Mouse (Mus musculus): ENCODE results near the gene Nck2.

Nck2 gene

DNA sequence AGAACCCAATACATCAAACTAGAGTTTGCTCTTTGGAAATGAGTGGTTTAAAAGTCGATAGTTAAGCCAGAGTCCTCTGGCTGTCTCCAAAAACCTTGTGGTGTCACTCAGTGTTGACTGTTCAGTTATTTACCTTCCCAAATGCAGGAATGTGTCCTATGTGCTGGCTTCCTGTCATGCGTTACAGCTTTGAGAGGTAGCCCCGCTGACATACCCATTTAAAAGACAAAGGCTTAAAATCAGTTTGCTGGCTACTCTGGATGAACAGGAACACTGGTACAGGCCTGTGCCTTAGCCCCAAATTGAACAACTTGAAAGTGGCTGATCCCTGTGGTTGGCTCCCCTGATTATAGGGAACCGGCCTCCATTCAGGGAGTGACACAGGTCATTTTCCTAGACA is 126.7 kb downstream of the Nck2 start:
- DNase-seq (ENCODE audit: low spot score in 2 of 2) = no peak

DNA sequence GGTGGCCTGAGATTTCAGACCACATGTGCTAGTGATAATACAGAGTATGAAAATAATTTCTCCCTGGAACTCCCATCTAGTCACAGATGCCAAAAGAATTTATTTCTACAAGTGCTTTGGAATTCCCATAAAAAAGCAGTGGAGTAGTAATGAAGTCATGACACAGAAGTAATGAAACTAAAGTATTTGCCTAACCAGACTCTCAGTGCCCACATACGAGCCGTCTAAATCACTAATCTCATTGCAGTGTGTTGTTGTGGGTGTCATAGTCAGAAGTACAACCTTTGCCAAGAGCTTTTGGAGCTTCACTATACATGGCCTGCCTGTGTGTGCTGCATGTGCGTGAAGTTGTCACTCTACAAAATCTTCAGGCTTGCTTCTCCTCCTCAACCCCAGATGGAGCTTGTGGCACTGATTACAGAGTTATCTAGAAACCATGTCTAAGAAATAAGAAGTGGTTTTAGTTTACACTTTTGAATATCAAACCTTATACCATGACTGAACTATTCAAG is 130.5 kb downstream of the Nck2 start:
- no peak for DNase-seq (ENCODE audit: low spot score in 2 of 2)

DNA sequence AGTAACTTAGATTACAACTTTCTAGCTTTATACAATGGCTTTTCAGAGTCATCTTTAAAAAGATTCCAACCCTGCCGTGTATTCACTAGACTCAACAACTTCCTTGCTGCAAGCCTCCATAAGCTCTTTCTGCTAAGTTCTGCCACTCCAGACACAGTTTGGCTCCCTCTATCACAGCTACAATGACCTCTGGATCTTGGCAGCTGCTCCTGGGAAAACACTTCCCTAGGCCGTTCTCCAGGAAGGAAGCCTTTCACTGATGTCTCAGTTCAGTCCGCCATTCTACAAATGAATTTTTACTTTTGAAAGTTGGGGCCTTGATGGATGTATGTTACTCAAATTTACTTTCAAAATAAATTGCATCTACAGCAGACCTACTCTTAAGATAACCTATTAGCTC is 133.0 kb downstream of the Nck2 start:
- no peak for DNase-seq (ENCODE audit: low spot score in 2 of 2)

DNA sequence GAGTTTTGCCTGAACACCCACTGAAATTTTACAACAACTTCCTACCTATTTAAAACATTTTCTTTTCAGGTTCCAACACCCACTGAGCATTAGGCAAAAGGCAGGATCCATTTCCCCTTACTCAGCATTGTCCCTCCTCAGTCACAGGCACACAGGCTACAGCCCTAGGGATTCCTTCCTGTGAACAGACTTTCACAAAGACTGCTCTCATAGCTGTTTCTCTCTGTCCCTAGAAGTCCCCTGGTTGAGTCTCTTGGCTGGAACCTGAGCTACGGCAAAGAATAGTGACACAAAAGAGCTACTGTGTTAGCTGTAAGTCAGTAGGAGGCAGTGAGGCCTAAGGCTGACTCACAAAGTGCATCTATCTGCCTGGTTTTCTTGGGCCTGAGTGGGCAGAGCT is 139.2 kb downstream of the Nck2 start:
- DNase-seq (ENCODE audit: low spot score in 2 of 2) = no peak

DNA sequence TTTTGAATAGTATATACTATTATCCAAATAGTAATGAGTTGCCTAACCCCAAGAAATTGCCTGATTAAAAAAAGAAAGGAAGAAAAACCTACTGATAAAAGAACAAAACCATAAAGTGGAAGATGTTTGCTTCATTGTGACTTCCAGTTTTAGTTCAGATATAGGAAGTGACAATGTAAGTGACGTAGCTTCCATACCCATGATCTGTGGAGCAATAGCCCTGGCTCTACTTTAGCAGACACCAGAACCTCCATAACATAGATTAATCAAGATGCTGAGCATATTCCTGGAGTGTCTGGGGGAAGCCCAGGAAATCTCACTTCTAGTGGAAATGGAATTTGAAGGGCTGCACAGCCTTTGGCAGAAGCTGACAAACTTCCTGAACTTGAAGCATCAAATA is 144.6 kb downstream of the Nck2 start:
- DNase-seq (ENCODE audit: low spot score in 2 of 2) = no peak

DNA sequence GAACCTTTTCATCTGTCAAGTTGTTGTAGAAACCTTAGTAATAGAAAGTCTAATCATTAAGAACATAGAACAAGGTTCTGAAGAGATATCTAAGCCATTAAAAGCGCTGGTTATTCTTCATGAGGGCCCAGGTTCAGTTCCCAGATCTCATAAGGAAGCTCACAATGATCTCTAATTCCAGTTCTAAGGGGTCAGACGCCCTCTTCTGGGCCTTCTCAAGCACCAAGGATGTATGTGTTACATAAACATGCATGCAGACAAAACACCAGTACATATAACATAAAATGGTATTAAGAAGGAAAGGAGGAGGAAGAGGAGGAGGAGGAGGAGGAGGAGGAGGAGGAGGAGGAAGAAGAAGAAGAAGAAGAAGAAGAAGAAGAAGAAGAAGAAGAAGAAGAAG is 145.5 kb downstream of the Nck2 start:
- no peak for DNase-seq (ENCODE audit: low spot score in 2 of 2)

DNA sequence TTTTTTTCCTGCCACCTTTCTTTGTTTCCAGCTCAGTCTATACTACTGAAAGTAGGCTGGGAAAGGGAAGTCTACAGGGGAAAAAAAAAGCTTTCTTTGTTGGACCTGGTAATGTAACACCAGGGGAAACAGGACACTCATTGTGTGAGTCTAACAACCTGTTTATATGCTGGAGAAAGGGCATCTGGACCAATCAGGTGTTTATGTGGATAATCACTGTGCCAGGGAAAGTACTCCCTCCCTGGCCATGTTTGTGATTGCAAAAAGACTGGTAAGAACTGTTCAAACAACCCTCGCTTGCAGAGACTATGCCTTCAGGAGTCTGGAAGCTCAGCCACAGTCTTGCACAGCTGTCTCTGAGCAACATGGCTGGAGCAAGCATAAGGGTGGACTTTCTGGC is 146.3 kb downstream of the Nck2 start:
- DNase-seq (ENCODE audit: low spot score in 2 of 2) = no peak

DNA sequence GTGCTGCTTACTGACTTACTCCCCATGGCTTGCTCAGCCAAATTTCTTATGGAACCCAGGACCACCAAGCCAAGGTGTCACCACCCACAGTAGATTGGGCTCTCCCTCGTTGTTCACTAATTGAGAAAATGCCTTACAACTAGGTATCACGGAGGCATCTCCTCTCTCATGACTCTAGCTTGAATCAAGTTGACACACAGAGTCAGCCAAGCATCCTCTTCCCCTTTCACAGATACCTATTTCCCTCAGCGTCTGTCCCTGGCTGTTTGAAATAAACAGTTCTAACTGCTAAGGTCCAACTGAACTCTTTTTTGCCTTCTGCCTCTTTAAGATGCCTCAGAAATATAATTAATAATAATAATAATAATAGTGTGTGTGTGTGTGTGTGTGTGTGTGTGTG is 148.7 kb downstream of the Nck2 start:
- DNase-seq (ENCODE audit: low spot score in 2 of 2) = no peak

DNA sequence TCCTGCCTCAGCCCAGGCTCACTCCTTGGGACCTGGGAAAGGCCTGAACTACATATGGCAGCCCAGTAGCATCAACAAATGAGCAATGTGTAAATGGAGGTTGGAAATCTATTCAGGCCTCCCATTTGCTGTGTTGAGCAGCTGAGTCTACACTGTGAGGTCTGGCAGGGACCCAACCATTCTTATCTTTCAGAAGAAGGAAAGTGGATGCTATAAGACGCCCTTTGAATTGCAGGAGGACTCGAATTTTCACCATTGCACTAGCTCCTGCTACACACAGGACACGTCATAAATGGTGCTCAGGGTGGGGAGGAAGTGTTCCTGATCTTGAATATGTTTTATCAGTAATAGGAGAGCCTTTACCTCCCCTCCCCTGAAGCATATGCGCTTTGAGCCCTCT is 150.4 kb downstream of the Nck2 start:
- no peak for DNase-seq (ENCODE audit: low spot score in 2 of 2)

DNA sequence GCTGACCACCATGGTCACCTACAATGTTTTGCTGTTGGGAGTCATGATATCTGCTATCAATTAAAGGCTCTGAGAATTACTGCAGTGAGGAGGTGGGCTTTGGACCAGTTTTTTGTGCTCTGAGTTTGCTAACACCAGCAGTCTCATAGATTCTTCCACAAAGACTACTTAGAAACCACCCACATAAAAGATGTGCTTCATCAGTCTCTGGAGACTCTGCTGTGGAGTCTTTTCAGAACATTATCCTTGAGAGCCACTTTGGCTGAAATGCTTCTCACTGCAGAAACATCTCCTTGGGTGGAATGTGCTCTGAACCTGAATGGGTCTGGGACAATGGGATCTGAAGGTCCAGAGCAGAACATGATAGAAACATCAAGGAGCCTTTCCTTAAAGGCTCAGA is 153.4 kb downstream of the Nck2 start:
- no peak for DNase-seq (ENCODE audit: low spot score in 2 of 2)

DNA sequence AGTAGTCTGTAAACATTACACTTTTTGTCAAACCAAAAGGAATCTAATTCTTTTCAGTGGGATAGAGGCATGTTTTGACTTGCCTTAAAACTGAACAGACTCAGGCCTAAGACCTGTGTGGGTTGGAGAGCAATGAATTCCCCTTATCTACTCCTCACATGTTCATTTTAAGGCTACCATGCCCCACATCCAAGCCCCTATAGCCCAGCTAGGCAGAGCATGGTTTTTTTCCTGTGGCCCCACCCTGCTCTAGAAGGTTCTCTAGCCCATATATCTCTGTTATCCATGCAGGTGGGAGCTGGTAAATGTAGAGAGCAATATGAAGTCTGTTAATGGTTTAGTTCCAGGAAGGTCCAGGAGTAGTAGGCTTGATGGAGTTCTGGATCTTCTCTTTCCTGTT is 155.1 kb downstream of the Nck2 start:
- DNase-seq (ENCODE audit: low spot score in 2 of 2) = no peak

DNA sequence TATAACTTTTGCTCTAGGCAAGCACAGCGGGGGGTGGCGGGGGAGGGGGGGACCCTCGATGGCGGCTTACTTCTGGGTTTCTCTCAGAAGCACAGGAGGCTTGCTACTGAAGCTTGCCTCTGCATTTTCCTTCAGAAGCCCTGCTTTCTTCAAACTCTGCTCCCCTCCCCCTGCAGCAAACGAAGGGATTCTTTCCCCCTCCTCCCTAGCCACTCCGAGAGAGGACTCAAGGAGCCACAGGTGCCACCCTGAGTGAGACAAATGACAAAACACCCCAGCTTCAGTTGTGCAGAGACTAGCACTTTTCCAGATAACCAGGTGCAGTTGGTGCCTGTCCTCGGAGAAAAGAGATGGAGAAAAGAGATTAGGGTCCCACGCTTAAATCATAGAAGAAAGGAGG is 156.7 kb downstream of the Nck2 start:
- no peak for DNase-seq (ENCODE audit: low spot score in 2 of 2)

DNA sequence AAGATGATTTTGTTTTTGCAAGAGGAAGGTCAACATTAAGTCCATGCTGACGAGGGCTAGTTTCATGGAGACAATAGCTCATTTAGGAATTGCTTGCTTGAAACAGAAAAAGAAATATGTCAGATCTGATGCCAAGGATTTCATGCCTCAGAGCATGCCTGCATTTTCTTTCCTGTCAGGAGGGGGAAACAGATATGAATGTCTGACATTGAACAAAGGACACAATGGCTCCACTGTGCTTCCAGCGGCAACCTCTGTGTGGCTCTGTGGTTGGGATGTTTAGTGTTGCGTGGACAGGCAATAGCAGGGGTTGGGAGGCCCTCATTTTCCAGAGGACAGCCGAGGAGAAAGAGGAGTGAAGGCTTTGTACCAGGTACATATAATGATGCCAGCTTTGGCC is 171.6 kb downstream of the Nck2 start:
- no peak for DNase-seq (ENCODE audit: low spot score in 2 of 2)

Data from urinary bladder, adult 18-20 months (tissue).